Mouse (Mus musculus) stomach, embryonic 14.5 days (tissue): Measurements from ENCODE around the gene Rac2. TPM values are rescaled to one million over a fixed set of nuclear protein-coding genes. Genes with fewer than 3 reads are reported as not detected.

Source experiments
- ATAC-seq: fragments of 200-750 bp; cut with Nextera tagmentation; 2 replicates; pipeline ENCODE4 v1.8.0; 2017; ENCODE audit warnings: low read depth, moderate TSS enrichment; ENCODE audit not compliant: insufficient number of reproducible peaks, insufficient read depth, low FRiP score
- H3K27ac ChIP-seq: fragments of 300-500 bp; sonication (generic); 2 replicates; pipeline ENCODE4 v1.5.1; 2014; ENCODE audit warnings: mild to moderate bottlenecking, low read length, moderate library complexity, mixed read lengths
- H3K27me3 ChIP-seq: fragments of 300-500 bp; sonication (generic); 2 replicates; pipeline ENCODE4 v1.6.1; 2014; ENCODE audit warnings: low read length, control low read depth, mixed read lengths; ENCODE audit not compliant: control insufficient read depth, insufficient read depth
- H3K36me3 ChIP-seq: fragments of 300-500 bp; sonication (generic); 2 replicates; pipeline ENCODE4 v1.6.1; 2014; ENCODE audit warnings: mild to moderate bottlenecking, control low read depth, low read length, moderate library complexity, mixed read lengths; ENCODE audit not compliant: control insufficient read depth, insufficient read depth
- H3K4me1 ChIP-seq: fragments of 300-500 bp; sonication (generic); 2 replicates; pipeline ENCODE4 v1.6.1; 2014; ENCODE audit warnings: low read length, control low read depth, mixed read lengths; ENCODE audit not compliant: control insufficient read depth, insufficient read depth
- H3K4me2 ChIP-seq: fragments of 300-500 bp; sonication (generic); replicated peaks from 2 replicates; pipeline ENCODE4 v1.6.1; 2014; ENCODE audit warnings: low read depth, low read length, control low read depth
- H3K4me3 ChIP-seq: fragments of 300-500 bp; sonication (generic); 2 replicates; pipeline ENCODE4 v1.5.1; 2014; ENCODE audit warnings: low read depth, low read length, control low read depth
- H3K9ac ChIP-seq: fragments of 300-500 bp; sonication (generic); replicated peaks from 2 replicates; pipeline ENCODE4 v1.6.1; 2014; ENCODE audit warnings: low read depth, mild to moderate bottlenecking, control low read depth, low read length, moderate library complexity, mixed read lengths
- H3K9me3 ChIP-seq: fragments of 300-500 bp; sonication (generic); 2 replicates; pipeline ENCODE4 v1.6.1; 2016; ENCODE audit warnings: low read depth, low read length, control low read depth; ENCODE audit not compliant: control insufficient read depth
- WGBS: fragments of 180-500 bp; shearing (Covaris S2); extraction: QIAGEN DNeasy Blood & Tissue Kit; methylation state at CpG from one replicate; pipeline ENCODE4 v1.1.7; 2014; 5-methylcytosine and 5-hydroxymethylcytosine counted together
- polyA plus RNA-seq: library from polyadenylated mRNA; unstranded; fragments of >200 nt; fragmentation: Nextera tagmentation; extraction: Ambion mirVana; gene quantifications from 2 replicates; pipeline ENCODE4 v1.2.1, GENCODE M21; 2014

The Rac2 gene
- polyA plus RNA-seq, 1 experiment from 2014 or later: 9.4 TPM

- peaks cover 27% of the 10 kb centered on the region for H3K4me1 ChIP-seq
- WGBS: 2% methylated on average over 15 of the region's 15 CpGs
- H3K36me3 ChIP-seq: no peaks in the 10 kb centered on the region
- H3K9ac ChIP-seq: peak overlapping the region; percentile 50
- H3K27me3 ChIP-seq: no peaks in the 10 kb centered on the region
- H3K27ac ChIP-seq: peak overlapping the region; percentile 91
- ATAC-seq: peak; percentile 61
- peak overlapping the region; percentile 39 for H3K4me3 ChIP-seq
- H3K9me3 ChIP-seq: no peaks in the 10 kb centered on the region
- H3K4me2 ChIP-seq: peak overlapping the region; percentile 79
Observed at GRCm38 (mm10) chr15:78529428-78529990, 43.1 kb downstream of the Rac2 start.

DNA sequence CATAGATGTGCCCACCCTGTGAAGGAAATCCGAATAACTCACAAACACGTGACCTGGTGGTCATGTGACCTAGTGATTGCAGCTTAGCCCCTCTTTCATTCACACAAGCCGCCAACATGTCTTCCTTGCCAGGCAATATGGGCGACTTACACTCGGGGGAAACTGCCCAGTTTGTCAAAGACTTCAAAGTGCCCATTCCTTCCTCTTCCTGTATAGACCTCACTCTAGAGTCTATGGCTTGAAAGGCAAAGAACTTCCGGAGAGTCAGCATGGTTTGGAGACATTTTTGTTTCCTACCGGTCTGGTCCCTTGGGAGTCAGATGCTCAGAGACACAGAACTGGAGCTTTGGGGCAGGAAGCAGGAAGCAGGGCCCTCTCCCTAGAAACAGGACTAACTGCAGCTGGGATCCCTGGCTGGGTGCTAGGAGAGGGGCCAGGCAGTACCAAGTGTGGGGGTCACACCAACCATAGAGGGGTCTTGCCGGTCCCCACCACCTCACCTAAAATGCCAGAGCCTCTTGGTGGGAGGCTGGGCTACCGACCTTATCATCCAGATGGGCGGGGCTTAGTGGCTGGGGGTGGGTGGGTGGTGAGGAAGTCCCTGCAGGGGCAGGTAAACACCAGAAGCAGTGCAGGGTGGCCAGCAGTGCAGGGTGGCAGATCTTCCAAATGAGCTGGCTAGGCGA is 43.7 kb downstream of the Rac2 start:
- peak overlapping the region; percentile 91 for H3K27ac ChIP-seq
- WGBS: 30% methylated on average over 11 of the region's 11 CpGs
- peak overlapping the region; percentile 79 for H3K4me2 ChIP-seq
- ATAC-seq: peak; percentile 11; the same call in 1 of the 2 replicates
- no peaks in the 10 kb centered on the region for H3K27me3 ChIP-seq
- no peaks in the 10 kb centered on the region for H3K36me3 ChIP-seq
- peaks cover 27% of the 10 kb centered on the region for H3K4me1 ChIP-seq
- peak overlapping the region; percentile 39 for H3K4me3 ChIP-seq
- H3K9ac ChIP-seq: peak overlapping the region; percentile 50
- H3K9me3 ChIP-seq: no peaks in the 10 kb centered on the region

DNA sequence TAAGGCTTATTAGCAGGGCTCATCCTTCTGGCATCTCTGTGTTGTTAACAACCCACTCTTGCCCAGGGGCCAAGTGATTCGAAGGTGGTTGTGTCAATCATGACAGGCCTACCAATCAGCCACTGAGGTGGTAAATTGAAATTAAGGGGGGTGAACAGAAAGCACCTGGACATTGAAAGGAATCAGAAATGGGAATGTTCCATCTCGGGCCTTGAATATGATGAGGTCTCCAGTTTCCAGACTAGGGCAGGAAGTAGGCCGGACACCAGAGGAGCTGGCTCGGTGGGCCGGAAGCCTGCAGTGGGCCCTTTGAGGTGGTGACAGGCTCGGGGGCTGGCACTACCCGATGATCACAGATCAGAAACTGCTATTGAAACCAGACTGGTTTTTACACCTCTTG is 44.6 kb downstream of the Rac2 start:
- Histone ChIP-seq H3K27ac (no peak overlapping the region), H3K9me3 (no peaks in the 10 kb centered on the region), H3K4me1 (peaks cover 27% of the 10 kb centered on the region), H3K4me3 (no peak overlapping the region), H3K9ac (no peak overlapping the region), H3K36me3 (no peaks in the 10 kb centered on the region), H3K4me2 (no peak overlapping the region; the same call in 1 of the 2 replicates), H3K27me3 (no peaks in the 10 kb centered on the region)
- no peak for ATAC-seq
- 75% methylated on average over 7 of the region's 7 CpGs for WGBS

DNA sequence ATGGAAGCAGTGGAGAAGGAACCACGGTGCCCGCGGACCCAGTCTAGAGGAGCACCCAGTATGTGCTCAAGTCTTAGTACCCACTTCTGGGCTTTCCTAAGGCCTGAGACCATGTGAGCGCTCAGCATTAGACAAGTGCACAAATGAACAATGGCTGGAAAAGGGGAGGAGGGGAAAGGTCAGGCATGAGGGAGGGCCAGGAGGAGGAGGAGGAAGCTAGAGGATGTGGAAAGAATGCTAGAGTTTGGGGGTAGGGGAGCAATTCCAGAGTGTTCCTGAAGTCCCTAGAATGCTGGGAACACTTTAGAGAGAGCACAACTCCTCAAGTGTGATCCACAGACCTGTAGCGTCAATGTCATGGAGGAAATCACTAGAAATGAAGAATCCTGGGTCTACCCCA is 48.4 kb downstream of the Rac2 start:
- Histone ChIP-seq H3K9me3 (no peaks in the 10 kb centered on the region), H3K27me3 (no peaks in the 10 kb centered on the region), H3K4me1 (peaks cover 10% of the 10 kb centered on the region; the same call in 1 of the 2 replicates), H3K36me3 (no peaks in the 10 kb centered on the region), H3K4me3 (no peak overlapping the region), H3K9ac (no peak overlapping the region), H3K4me2 (no peak overlapping the region), H3K27ac (no peak overlapping the region)
- WGBS: 81% methylated on average over 5 of the region's 5 CpGs
- ATAC-seq: no peak

DNA sequence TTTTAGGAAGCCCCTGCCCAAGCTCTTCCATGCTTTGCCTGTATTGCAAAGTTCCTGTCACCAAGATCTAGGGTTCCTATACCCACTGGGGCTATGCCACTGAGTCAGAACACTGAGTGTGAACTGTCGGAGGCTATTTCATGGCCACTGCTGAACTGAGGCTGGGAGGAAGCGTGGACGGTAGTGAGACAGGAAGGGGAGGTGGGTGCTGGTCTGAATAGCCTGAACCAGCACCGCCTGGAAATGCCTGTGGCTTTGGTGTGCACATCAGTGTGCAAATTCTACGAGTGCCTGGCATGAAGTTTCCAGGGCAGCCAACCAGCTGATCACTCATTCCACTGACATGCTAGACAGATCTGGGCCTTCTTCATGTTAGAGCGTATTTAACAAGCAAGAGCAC is 50.7 kb downstream of the Rac2 start:
- no peak for ATAC-seq
- 78% methylated on average over 6 of the region's 6 CpGs for WGBS
- no peaks in the 10 kb centered on the region for H3K36me3 ChIP-seq
- no peak overlapping the region for H3K9ac ChIP-seq
- no peak overlapping the region for H3K27ac ChIP-seq
- H3K4me3 ChIP-seq: no peak overlapping the region
- no peaks in the 10 kb centered on the region for H3K27me3 ChIP-seq
- no peaks in the 10 kb centered on the region for H3K9me3 ChIP-seq
- H3K4me2 ChIP-seq: no peak overlapping the region
- H3K4me1 ChIP-seq: no peaks in the 10 kb centered on the region

GRCm38 (mm10) chr15:78521331-78521730 is 51.3 kb downstream of the Rac2 start:
- Histone ChIP-seq H3K4me1 (no peaks in the 10 kb centered on the region), H3K9ac (no peak overlapping the region), H3K4me2 (no peak overlapping the region), H3K27me3 (no peaks in the 10 kb centered on the region), H3K36me3 (no peaks in the 10 kb centered on the region), H3K27ac (no peak overlapping the region), H3K9me3 (no peaks in the 10 kb centered on the region), H3K4me3 (no peak overlapping the region)
- no peak for ATAC-seq
- 57% methylated on average over 8 of the region's 8 CpGs for WGBS

DNA sequence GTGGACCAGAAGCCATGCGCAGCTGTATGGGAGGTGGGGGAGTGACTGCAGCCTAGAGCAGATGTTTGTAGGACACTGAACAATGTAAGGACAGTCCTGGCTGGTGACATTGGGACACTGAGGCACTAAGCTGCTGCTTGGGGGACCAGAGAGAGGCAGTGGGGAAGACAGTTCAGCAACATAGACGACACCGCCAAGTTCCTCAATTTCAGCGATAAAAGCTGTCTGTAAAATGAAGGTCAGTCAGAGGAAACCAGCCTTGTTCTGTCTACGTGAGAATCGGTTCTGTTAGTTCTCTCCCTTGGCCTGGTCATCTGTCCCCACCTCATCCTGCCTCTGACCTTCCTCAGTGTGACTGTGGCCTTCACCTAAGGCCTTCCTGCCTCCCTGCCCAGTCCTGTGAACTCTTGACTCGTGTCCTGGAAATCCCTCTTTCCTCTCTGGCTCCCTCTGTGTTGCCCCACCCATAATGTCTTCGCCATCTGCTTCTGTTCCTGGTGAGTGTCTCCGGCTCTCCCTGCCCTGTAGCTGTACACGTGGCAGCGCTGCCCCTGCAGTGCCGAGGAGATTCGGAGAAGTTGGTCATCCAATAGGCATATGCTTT is 52.4 kb downstream of the Rac2 start:
- Histone ChIP-seq H3K4me2 (no peak overlapping the region), H3K27ac (no peak overlapping the region), H3K36me3 (no peaks in the 10 kb centered on the region), H3K4me3 (no peak overlapping the region), H3K9ac (no peak overlapping the region), H3K27me3 (no peaks in the 10 kb centered on the region), H3K4me1 (no peaks in the 10 kb centered on the region), H3K9me3 (no peaks in the 10 kb centered on the region)
- ATAC-seq: no peak
- WGBS: 67% methylated on average over 13 of the region's 13 CpGs

DNA sequence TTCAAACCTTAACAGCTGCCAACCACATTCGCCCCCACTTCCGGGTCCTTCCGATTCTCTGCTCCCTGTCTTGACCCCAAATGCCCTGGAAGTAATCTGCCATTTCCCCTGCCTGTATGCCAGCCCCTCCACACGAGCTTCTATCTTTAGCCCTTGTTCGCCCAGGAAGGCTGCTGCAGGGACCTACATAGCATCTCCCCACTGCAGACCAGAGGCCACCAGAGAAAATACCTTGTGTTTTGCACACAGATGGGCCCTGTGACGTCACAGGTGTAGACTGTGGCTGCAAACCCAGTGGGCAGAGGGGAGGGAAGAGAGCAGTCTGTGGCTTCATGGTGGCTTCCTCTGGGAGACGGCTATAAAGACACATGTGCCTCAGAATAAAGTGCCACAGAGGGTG is 54.4 kb downstream of the Rac2 start:
- H3K4me3 ChIP-seq: no peak overlapping the region
- no peaks in the 10 kb centered on the region for H3K9me3 ChIP-seq
- H3K9ac ChIP-seq: no peak overlapping the region
- H3K36me3 ChIP-seq: no peaks in the 10 kb centered on the region
- no peak overlapping the region for H3K4me2 ChIP-seq
- no peak overlapping the region for H3K27ac ChIP-seq
- 56% methylated on average over 7 of the region's 7 CpGs for WGBS
- no peak for ATAC-seq
- H3K27me3 ChIP-seq: no peaks in the 10 kb centered on the region
- no peaks in the 10 kb centered on the region for H3K4me1 ChIP-seq
